Mouse (Mus musculus) lung, postnatal 0 days (tissue): ENCODE measurements around the gene Mptx2. TPM values are rescaled to one million over a fixed set of nuclear protein-coding genes. Genes with fewer than 3 reads are reported as not detected.
"Not testable (repeated sequence)": the region's sequence is repeated elsewhere in the genome, so short reads cannot be mapped to it uniquely, and the experiment has no call there.

ENCODE experiments used
- ATAC-seq: fragments of 200-750 bp; cut with Nextera tagmentation; 2 replicates; pipeline ENCODE4 v1.8.0; 2017; ENCODE audit warnings: moderate library complexity
- DNase-seq: peaks from one replicate; pipeline ENCODE4 v3.0.0-alpha.2; 2016; ENCODE audit warnings: low spot score
- H3K27ac ChIP-seq: fragments of 300-500 bp; sonication (generic); 2 replicates; pipeline ENCODE4 v1.5.1; 2014; ENCODE audit warnings: antibody characterized with exemption, mild to moderate bottlenecking, low read length, mixed read lengths
- H3K27me3 ChIP-seq: fragments of 300-500 bp; sonication (generic); replicated peaks from 2 replicates; pipeline ENCODE4 v1.6.1; 2014; ENCODE audit warnings: low read length, mixed read lengths; ENCODE audit not compliant: insufficient read depth
- H3K36me3 ChIP-seq: fragments of 300-500 bp; sonication (generic); 2 replicates; pipeline ENCODE4 v1.6.1; 2014; ENCODE audit warnings: low read length, mixed read lengths; ENCODE audit not compliant: insufficient read depth
- H3K4me1 ChIP-seq: fragments of 300-500 bp; sonication (generic); 2 replicates; pipeline ENCODE4 v1.6.1; 2014; ENCODE audit warnings: antibody characterized with exemption, low read depth, low read length, mixed read lengths; ENCODE audit not compliant: insufficient read depth
- H3K4me2 ChIP-seq: fragments of 300-500 bp; sonication (generic); replicated peaks from 2 replicates; pipeline ENCODE4 v1.6.1; 2014; ENCODE audit warnings: low read depth, mild to moderate bottlenecking, low read length, moderate library complexity, mixed read lengths
- H3K4me3 ChIP-seq: fragments of 300-500 bp; sonication (generic); 2 replicates; pipeline ENCODE4 v1.5.1; 2014; ENCODE audit warnings: low read depth, low read length
- H3K9ac ChIP-seq: fragments of 300-500 bp; sonication (generic); replicated peaks from 2 replicates; pipeline ENCODE4 v1.6.1; 2014; ENCODE audit warnings: low read depth, mild to moderate bottlenecking
- H3K9me3 ChIP-seq: fragments of 300-500 bp; sonication (generic); 2 replicates; pipeline ENCODE4 v1.6.1; 2016; ENCODE audit warnings: low read length, mixed read lengths
- CTCF ChIP-seq: IDR thresholded peaks from 2 replicates; pipeline ENCODE4 v1.5.1; 2016; ENCODE audit warnings: antibody characterized with exemption, mild to moderate bottlenecking
- EP300 ChIP-seq: IDR thresholded peaks from 2 replicates; pipeline ENCODE4 v1.6.1; 2016; ENCODE audit warnings: antibody characterized with exemption, mild to moderate bottlenecking, control low read depth
- WGBS: fragments of 180-500 bp; shearing (Covaris S2); extraction: QIAGEN DNeasy Blood & Tissue Kit; methylation state at CpG from one replicate; pipeline ENCODE4 v1.1.7; 2014; 5-methylcytosine and 5-hydroxymethylcytosine counted together
- polyA plus RNA-seq: library from polyadenylated mRNA; unstranded; fragments of >200 nt; fragmentation: Nextera tagmentation; extraction: Ambion mirVana; gene quantifications from 2 replicates; pipeline ENCODE4 v1.2.1, GENCODE M21; 2015

The Mptx2 gene
- polyA plus RNA-seq, 1 experiment from 2014 or later = not detected

GRCm38 (mm10) chr1:173321593-173322248 lies 44.1 kb upstream of the Mptx2 start:
- no peaks in the 10 kb centered on the region for H3K27me3 ChIP-seq
- 70% methylated on average over 8 of the region's 8 CpGs for WGBS
- H3K9ac ChIP-seq = no peak overlapping the region
- no peak overlapping the region for H3K27ac ChIP-seq
- H3K4me3 ChIP-seq = no peak overlapping the region
- no peaks in the 10 kb centered on the region for H3K36me3 ChIP-seq
- H3K4me1 ChIP-seq = no peaks in the 10 kb centered on the region
- H3K9me3 ChIP-seq = no peaks in the 10 kb centered on the region
- TF ChIP-seq CTCF (no peak), EP300 (no peak)
- DNase-seq (no peak), ATAC-seq (no peak)
- no peak overlapping the region for H3K4me2 ChIP-seq

DNA sequence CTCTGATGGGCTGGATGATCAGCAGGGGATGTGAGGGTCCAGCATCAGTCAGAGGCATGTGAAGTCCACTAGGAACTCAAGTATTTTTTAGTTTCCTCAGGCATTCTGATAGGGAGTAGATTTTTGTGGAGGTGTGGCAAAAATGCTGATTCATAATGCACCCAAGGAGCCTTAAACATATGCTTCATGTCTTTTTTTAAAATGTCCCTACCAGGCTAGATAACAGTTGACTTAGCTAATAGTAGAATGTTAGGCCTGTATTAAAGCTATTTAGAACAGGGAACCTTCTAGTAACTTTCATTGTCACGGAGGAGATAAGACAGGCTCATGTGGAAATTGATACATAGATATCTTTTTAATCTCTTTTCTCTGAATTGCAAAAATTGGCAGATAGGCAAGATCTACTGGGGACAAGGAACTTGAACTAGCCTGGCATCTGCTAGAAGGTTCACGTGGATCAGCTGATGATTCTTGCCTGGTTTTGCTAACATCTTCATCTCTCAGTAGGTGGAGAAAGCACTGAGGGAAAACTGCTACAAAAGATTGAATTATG lies 40.4 kb upstream of the Mptx2 start:
- Histone ChIP-seq H3K4me1 (no peaks in the 10 kb centered on the region), H3K9ac (no peak overlapping the region), H3K4me2 (no peak overlapping the region), H3K27me3 (no peaks in the 10 kb centered on the region), H3K9me3 (no peaks in the 10 kb centered on the region), H3K36me3 (no peaks in the 10 kb centered on the region), H3K4me3 (no peak overlapping the region), H3K27ac (no peak overlapping the region)
- 85% methylated on average over 2 of the region's 2 CpGs for WGBS
- DNase-seq = no peak
- ATAC-seq = no peak
- TF ChIP-seq CTCF = no peak
- no peak for TF ChIP-seq EP300

DNA sequence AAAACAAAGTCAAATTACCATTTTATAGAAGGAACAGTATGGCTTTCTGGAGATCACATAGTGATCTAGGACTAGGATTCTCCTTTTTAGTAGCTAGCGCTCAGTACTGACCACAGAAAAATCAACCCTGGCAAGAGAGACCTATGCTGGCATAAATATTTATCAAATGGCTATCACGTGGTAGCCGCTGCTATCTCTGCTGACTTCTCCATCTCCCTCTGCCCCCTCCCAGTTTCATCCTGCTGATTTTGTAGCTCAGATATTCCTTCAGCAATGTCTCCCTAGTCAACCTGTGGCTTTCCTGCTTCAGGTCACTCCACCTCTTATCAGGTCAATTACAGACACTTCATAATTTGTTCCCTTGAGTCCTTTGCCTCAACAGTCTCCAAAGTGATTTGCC lies 38.1 kb upstream of the Mptx2 start:
- H3K27ac ChIP-seq = no peak overlapping the region
- no peak overlapping the region for H3K4me2 ChIP-seq
- no peaks in the 10 kb centered on the region for H3K4me1 ChIP-seq
- ATAC-seq = no peak
- H3K9ac ChIP-seq = no peak overlapping the region
- no peaks in the 10 kb centered on the region for H3K9me3 ChIP-seq
- no peak overlapping the region for H3K4me3 ChIP-seq
- 63% methylated on average over 3 of the region's 3 CpGs for WGBS
- no peaks in the 10 kb centered on the region for H3K36me3 ChIP-seq
- TF ChIP-seq EP300 = no peak
- no peak for TF ChIP-seq CTCF
- DNase-seq = no peak
- H3K27me3 ChIP-seq = no peaks in the 10 kb centered on the region

DNA sequence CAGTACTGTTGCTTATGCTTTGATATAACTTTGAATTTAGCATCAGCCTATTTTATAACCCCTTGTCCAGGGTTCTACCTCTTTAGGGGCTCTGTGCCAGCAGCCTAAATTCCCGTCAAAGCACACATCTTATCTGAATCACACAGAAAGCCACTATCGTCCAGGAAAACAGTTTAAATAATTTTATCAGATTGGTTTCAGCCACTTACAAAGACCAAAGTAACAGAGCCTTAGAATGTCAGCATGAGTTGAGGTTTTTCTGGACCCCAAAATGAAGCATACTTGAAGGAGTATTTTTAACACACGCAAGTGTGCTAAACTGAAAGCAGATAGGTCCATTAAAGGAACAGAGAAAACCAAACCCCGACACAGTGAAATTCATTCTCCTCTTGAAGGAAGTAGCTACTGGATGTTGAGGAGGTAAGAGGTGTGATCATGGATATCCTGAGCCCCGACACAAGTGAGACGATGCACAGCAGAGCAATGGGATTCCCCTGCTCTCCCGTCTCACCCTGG lies 36.0 kb upstream of the Mptx2 start:
- not testable (repeated sequence) for H3K27me3 ChIP-seq, H3K4me3 ChIP-seq, DNase-seq, H3K36me3 ChIP-seq, H3K9ac ChIP-seq, H3K4me1 ChIP-seq, H3K4me2 ChIP-seq, H3K9me3 ChIP-seq, ATAC-seq, H3K27ac ChIP-seq
- 47% methylated on average over 7 of the region's 7 CpGs for WGBS

GRCm38 (mm10) chr1:173302795-173303194 lies 25.2 kb upstream of the Mptx2 start:
- not testable (repeated sequence) for H3K27me3 ChIP-seq, H3K4me1 ChIP-seq, H3K36me3 ChIP-seq, ATAC-seq, H3K4me2 ChIP-seq, H3K27ac ChIP-seq, H3K9ac ChIP-seq, DNase-seq, H3K9me3 ChIP-seq, H3K4me3 ChIP-seq
- 25% methylated on average over 3 of the region's 3 CpGs for WGBS

DNA sequence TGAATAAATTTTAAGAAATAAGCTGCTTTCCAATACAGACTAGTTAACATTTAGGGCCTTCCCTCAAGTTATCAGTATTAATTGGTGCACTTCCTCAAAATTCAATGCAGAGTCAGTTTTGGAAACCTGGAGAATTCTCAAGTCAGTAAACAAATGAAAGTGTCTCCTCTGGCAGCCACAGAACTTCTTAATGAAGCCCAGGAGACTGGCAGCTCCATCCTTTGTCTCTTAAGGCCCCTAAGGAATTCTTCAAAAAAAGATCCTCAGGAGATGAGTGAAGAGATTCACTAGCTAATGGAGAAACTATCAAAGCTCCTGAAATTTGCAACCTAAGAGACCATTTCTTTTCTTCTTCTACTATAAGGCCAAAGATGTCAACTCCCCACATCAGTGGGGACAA lies 11.9 kb downstream of the Mptx2 start, which contains the start of gene Olfr418:
Gene Olfr418, plus strand, starts transcription at position 301 of the 400 bp plus-strand sequence.
- no peak within 1 kb of the TSS for H3K27ac ChIP-seq
- H3K4me2 ChIP-seq = no peak within 1 kb of the TSS
- no peaks in the 10 kb centered on the region for H3K27me3 ChIP-seq
- ATAC-seq = no peak
- no peak within 1 kb of the TSS for H3K9ac ChIP-seq
- H3K4me3 ChIP-seq = no peak within 1 kb of the TSS
- no peaks in the 10 kb centered on the region for H3K36me3 ChIP-seq
- no peaks in the 10 kb centered on the region for H3K4me1 ChIP-seq
- H3K9me3 ChIP-seq = no peaks in the 10 kb centered on the region
- no peak for TF ChIP-seq CTCF
- TF ChIP-seq EP300 = no peak
- DNase-seq = no peak
